Mouse (Mus musculus): ENCODE results near the gene Nat8f6. TPM values are rescaled to one million over a fixed set of nuclear protein-coding genes. Genes with fewer than 3 reads are reported as not detected.
A peak's percentile ranks its signal among the peaks of the same experiment; 100 is the strongest.
"Not testable (repeated sequence)": the region's sequence is repeated elsewhere in the genome, so short reads cannot be mapped to it uniquely, and the experiment has no call there.

Nat8f6 gene
- 1.9 and 2.3 TPM in 2 replicates for polyA plus RNA-seq (2012; rRNA removed)

DNA sequence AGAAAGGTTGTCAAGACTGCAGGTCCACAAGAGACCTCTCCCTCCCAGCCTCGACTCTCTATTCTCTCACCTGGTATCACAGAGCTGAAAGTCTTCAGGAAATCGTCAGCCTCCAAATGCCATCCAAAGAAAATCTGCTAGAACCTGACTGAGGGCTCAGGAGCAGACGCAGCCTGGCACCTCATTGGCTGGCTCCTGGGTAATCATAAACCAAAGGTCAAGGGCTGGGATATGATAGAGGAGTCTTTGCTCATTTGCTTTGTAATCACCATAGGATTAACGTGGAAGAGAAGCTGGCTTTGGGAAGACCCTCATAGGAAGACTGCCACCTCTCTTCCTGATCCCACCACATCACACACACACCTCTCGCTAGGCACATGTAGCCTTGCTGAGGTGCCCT, at the start of gene Nat8f6, which contains the start of gene Nat8f5:
Gene Nat8f6, minus strand, starts transcription at position 118 of the 400 bp plus-strand sequence.
Gene Nat8f5, minus strand, starts transcription at position 136 of the 400 bp plus-strand sequence.
- TF ChIP-seq POLR2A (IDR thresholded peaks at IDR 0.05; ENCODE audit: low read depth, low read length), result no peak
- TF ChIP-seq CTCF (IDR thresholded peaks at IDR 0.05; ENCODE audit: extremely low read depth, insufficient read length, insufficient replicate concordance, low read depth, low read length), result no peak
- 41% methylated on average over 5 of the region's 5 CpGs for WGBS
- peak within 1 kb of the TSS; percentile 42 for H3K4me3 ChIP-seq (ENCODE audit: low read depth, low read length)

DNA sequence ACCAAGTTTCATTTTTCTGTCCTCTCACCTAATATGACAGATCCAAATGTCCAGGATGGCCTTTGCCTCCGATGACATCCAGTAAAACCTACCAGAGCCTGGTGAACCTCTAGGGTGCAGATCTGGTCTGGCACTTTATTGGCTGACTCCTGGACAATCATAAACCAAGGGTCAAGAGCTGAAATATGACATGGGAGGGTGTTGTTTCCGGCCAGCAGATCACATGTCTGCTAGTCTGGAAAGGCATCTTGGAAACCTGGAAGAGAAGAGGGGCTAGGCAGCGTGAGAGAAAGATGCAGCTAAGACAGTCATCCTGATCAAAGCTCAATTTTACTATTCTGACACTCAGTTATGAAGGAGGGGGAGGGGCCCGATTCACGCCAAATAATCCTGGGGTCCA, 48.3 kb upstream of the Nat8f6 start, which contains the start of gene Nat8f2:
Gene Nat8f2, minus strand, starts transcription at position 153 of the 400 bp plus-strand sequence.
- H3K4me1 ChIP-seq (ENCODE audit: control insufficient read depth, insufficient read depth, insufficient read length, low read length); H3K4me3 ChIP-seq (ENCODE audit: low read depth, low read length); H3K27me3 ChIP-seq (ENCODE audit: control insufficient read depth, insufficient read depth, low read length); H3K36me3 ChIP-seq (ENCODE audit: control insufficient read depth, insufficient read depth, low read length): not testable (repeated sequence)
- peak within 1 kb of the TSS; percentile 31; the same call in 1 of the 2 replicates for H3K27ac ChIP-seq (ENCODE audit: insufficient read depth, low read depth, low read length)
- 37% methylated on average over 5 of the region's 5 CpGs for WGBS

More for the DNA sequence above, at the start of gene Nat8f6, which contains the start of gene Nat8f5:
- Histone ChIP-seq H3K4me1 (ENCODE audit: control insufficient read depth, insufficient read depth, insufficient read length, low read length) (peaks cover 18% of the 10 kb centered on the region; the same call in 1 of the 2 replicates), H3K27me3 (ENCODE audit: control insufficient read depth, insufficient read depth, low read length) (no peaks in the 10 kb centered on the region), H3K36me3 (ENCODE audit: control insufficient read depth, insufficient read depth, low read length) (no peaks in the 10 kb centered on the region), H3K27ac (ENCODE audit: insufficient read depth, low read depth, low read length) (peak within 1 kb of the TSS; percentile 95)

DNA sequence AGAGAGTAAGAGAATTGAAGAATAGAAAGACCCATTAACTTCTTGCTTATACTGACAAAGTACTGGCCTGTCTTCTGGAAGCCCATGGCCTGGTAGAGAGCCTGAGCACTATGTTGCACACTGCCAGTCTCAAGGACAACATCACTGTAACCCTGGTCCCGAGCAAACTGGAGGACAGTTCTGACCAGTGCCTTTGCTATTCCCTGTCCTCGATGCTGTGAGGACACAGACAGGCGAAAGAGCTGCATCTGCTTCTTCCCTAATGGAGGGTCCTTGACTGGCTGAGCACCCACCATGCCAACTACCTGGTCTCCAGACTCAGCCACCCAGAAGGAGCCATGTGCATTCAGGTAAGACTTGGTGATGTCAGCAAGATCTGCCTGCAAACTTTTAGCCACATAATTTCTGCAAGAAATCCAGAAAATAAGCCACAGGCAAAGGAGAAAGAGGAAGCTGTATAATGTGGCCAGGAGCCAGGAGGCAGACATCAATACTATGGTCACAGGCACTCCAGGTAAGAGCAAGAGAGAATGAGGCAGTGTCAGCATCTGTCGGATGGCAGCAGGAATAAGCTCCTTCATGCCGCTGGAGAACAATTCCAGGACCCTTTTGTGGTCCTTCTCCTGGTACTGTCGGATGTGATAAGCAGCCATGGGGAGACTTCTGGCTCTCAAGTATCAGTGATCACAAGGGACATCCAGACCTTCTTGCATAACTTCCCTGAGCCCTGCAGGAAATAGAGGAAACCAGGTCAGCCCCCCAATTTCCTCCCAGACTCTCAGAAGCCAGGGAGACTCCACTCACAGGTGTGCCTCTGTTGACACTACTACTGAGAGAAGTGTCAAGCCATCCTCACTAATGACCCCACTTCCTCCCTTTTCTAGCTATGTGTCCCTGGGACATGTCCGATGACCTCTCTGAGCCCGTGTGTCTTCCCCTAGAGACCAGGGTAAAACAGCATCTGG, 47.3 kb upstream of the Nat8f6 start:
- TF ChIP-seq POLR2A (IDR thresholded peaks at IDR 0.05; ENCODE audit: low read depth, low read length) (no peak), CTCF (IDR thresholded peaks at IDR 0.05; ENCODE audit: extremely low read depth, insufficient read length, insufficient replicate concordance, low read depth, low read length) (no peak)
- Histone ChIP-seq H3K27me3 (ENCODE audit: control insufficient read depth, insufficient read depth, low read length) (no peaks in the 10 kb centered on the region), H3K4me1 (ENCODE audit: control insufficient read depth, insufficient read depth, insufficient read length, low read length) (no peaks in the 10 kb centered on the region), H3K4me3 (ENCODE audit: low read depth, low read length) (no peak overlapping the region), H3K27ac (ENCODE audit: insufficient read depth, low read depth, low read length) (peak overlapping the region; percentile 31; the same call in 1 of the 2 replicates), H3K36me3 (ENCODE audit: control insufficient read depth, insufficient read depth, low read length) (no peaks in the 10 kb centered on the region)
- 76% methylated on average over 8 of the region's 8 CpGs for WGBS

DNA sequence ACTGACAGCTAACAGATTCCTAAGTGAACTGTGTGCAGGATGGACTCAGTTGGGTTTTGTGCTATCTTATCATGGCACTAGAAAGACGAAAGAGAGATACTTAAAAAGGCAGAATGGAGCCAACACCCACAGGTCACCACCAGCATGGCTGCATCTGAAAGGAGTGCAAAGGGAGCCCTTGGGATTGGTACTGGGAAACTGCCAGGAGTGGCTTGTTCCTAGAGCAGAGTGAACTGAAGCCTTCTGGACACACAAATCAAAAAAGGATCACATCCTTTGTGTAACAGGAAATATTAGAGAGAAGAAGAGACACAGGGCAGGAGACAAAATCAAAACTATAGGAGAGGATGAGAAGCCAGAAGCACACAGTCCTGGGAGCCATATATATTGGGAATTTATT, 46.2 kb upstream of the Nat8f6 start:
- H3K4me3 ChIP-seq (ENCODE audit: low read depth, low read length), result not testable (repeated sequence)

DNA sequence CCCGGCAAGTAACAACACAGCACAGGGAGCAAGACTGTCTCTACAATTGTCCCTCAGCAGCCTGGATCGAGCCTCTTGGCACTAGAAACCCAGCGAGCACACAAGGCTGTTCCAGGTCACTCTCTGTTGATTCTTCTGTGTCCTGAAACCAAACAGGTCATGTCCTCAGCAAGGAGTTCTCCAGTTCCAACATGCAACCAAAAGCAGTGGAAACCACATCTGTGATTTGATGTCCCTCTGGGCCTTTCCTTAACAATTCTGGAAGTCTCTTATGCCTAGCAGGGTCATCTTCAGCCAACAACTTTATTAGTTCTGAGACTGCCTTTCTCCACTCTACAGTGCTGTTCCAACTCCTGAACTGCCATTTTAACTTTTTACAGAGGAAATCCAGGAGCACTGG, 45.4 kb upstream of the Nat8f6 start:
- WGBS, result 88% methylated on average over 3 of the region's 3 CpGs
- H3K27me3 ChIP-seq (ENCODE audit: control insufficient read depth, insufficient read depth, low read length); H3K4me3 ChIP-seq (ENCODE audit: low read depth, low read length); H3K4me1 ChIP-seq (ENCODE audit: control insufficient read depth, insufficient read depth, insufficient read length, low read length); H3K27ac ChIP-seq (ENCODE audit: insufficient read depth, low read depth, low read length); H3K36me3 ChIP-seq (ENCODE audit: control insufficient read depth, insufficient read depth, low read length): not testable (repeated sequence)

More for the DNA sequence above, 46.2 kb upstream of the Nat8f6 start:
- not testable (repeated sequence) for H3K4me1 ChIP-seq (ENCODE audit: control insufficient read depth, insufficient read depth, insufficient read length, low read length); H3K27me3 ChIP-seq (ENCODE audit: control insufficient read depth, insufficient read depth, low read length); H3K36me3 ChIP-seq (ENCODE audit: control insufficient read depth, insufficient read depth, low read length); H3K27ac ChIP-seq (ENCODE audit: insufficient read depth, low read depth, low read length)
- 45% methylated on average over 1 of the region's 1 CpGs for WGBS

DNA sequence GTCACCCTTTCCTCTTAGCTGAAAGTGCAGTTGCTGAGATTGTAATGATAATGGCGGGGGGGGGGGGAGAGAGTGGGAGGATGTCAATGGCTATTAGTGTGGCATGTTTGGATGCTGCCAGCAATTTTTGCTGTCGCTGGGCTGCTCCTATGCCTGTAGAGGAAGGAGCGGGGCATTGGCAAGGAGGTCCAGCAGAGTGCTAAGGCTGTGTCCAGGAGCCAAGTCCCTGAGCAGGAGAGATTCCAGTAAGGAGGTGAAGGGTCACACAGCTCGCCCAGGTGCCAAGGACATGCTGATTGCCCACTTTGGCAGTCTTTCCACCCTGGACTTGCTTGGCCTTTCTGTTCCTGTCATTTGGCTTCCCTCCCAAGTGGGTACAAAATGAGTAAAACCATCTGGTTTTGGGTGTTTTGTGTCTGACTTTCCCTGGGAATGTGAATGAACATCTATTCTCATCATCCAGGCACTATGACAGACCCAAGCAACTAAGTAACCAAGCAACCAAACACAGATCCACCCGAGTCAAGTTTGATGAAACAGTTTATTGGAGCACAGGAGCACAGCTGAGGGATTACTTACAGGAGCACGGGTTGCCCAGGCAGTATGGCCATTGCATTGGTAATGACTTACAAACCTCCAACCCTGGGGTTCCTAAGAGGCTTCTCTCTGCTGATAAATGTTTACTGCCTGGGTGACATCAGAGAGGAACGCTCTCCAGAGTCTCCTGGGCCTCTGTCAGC, 44.3 kb upstream of the Nat8f6 start:
- H3K4me3 ChIP-seq (ENCODE audit: low read depth, low read length); H3K27me3 ChIP-seq (ENCODE audit: control insufficient read depth, insufficient read depth, low read length); H3K4me1 ChIP-seq (ENCODE audit: control insufficient read depth, insufficient read depth, insufficient read length, low read length); H3K36me3 ChIP-seq (ENCODE audit: control insufficient read depth, insufficient read depth, low read length); H3K27ac ChIP-seq (ENCODE audit: insufficient read depth, low read depth, low read length): not testable (repeated sequence)
- 76% methylated on average over 6 of the region's 7 CpGs for WGBS

DNA sequence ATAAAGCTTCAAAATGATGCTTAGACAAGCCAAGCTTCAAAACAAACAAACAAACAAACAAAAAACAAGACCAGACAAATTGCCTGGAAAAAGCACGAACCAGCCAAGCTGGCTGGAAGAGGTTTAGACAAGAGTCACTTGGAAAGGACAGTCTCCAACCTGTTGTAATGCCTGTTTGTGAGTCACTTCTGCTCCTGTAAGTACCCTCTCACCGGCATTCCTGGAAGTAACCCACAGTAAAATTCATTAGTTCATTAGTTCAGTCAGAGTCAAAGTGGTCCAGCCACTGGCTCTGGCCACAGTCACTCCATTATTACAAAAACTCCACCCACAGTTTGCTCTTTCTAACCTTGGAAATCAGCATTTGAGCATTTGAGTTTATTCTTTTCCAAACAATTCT, 43.1 kb upstream of the Nat8f6 start:
- H3K4me3 ChIP-seq (ENCODE audit: low read depth, low read length), result no peak overlapping the region
- WGBS, result 91% methylated on average over 2 of the region's 2 CpGs
- H3K4me1 ChIP-seq (ENCODE audit: control insufficient read depth, insufficient read depth, insufficient read length, low read length), result peaks cover 3% of the 10 kb centered on the region; the same call in 1 of the 2 replicates
- H3K27me3 ChIP-seq (ENCODE audit: control insufficient read depth, insufficient read depth, low read length), result no peaks in the 10 kb centered on the region
- no peaks in the 10 kb centered on the region for H3K36me3 ChIP-seq (ENCODE audit: control insufficient read depth, insufficient read depth, low read length)
- no peak overlapping the region for H3K27ac ChIP-seq (ENCODE audit: insufficient read depth, low read depth, low read length)
- no peak for TF ChIP-seq POLR2A (IDR thresholded peaks at IDR 0.05; ENCODE audit: low read depth, low read length)
- no peak for TF ChIP-seq CTCF (IDR thresholded peaks at IDR 0.05; ENCODE audit: extremely low read depth, insufficient read length, insufficient replicate concordance, low read depth, low read length)

Data from small intestine, adult 2 months (tissue).